ENCODE assay signal across 8 mouse cellular contexts in genomic region chr4:117202046-117202991, GRCm38 (mm10). TPM values are rescaled to one million over a fixed set of nuclear protein-coding genes. Genes with fewer than 3 reads are reported as not detected.
A peak's percentile ranks its signal among the peaks of the same experiment; 100 is the strongest.
DNase-seq lines count a peak whose midpoint lies in the region; ATAC-seq and TF ChIP-seq lines count a peak whose summit lies in the region.

No protein-coding gene starts in this region.

- peak overlapping the region; percentile 54 for H3K4me2 ChIP-seq in forebrain, embryonic 13.5 days
- peak overlapping the region; percentile 47 for H3K4me2 ChIP-seq in liver, embryonic 14.5 days (ENCODE audit: low read depth)

- peak overlapping the region; percentile 36; the same call in 1 of the 2 replicates for H3K27ac ChIP-seq in forebrain, embryonic 13.5 days
- no peak overlapping the region for H3K27ac ChIP-seq in liver, embryonic 14.5 days

- H3K9me3 ChIP-seq in forebrain, embryonic 13.5 days (replicated peaks): no peaks in the 10 kb centered on the region
- no peaks in the 10 kb centered on the region for H3K9me3 ChIP-seq in liver, embryonic 14.5 days (ENCODE audit: control insufficient read depth, low read length)

- WGBS in forebrain, embryonic 13.5 days: 2% methylated on average over 25 of the region's 25 CpGs
- WGBS in liver, embryonic 14.5 days (ENCODE audit: insufficient replicate concordance): under 1% methylated on average over 25 of the region's 25 CpGs

- DNase-seq in layer of hippocampus, postnatal 14 days (ENCODE audit: low spot score in 2 of 2): peak; percentile 11 to 54
- DNase-seq in layer of hippocampus, adult 9-11 months: no peak
- DNase-seq in adrenal gland, postnatal 14 days: peak; percentile 66
- DNase-seq in hindlimb bud, embryonic 11.5 days (ENCODE audit: extremely low spot score, low read depth, low spot score): peak; percentile 96
- peak; percentile 50 to 59 (median 53) for DNase-seq in liver, embryonic 14.5 days (ENCODE audit: low read depth in 3 of 3, low spot score in 3 of 3)
- peak; percentile 64 to 74 for DNase-seq in natural killer cell, adult 2 months (ENCODE audit: low spot score in 2 of 2)
- DNase-seq in yolk sac, embryonic 10.5 days (ENCODE audit: low spot score): peak; percentile 83

- no peaks in the 10 kb centered on the region for H3K27me3 ChIP-seq in forebrain, embryonic 13.5 days
- no peaks in the 10 kb centered on the region for H3K27me3 ChIP-seq in liver, embryonic 14.5 days (ENCODE audit: control insufficient read depth, insufficient read depth, low read length)

- H3K9ac ChIP-seq in forebrain, embryonic 13.5 days: peak overlapping the region; percentile 51
- H3K9ac ChIP-seq in liver, embryonic 14.5 days (replicated peaks): no peak overlapping the region; the same call in 1 of the 2 replicates

- H3K36me3 ChIP-seq in forebrain, embryonic 13.5 days (ENCODE audit: poor library complexity, severe bottlenecking): no peaks in the 10 kb centered on the region
- no peaks in the 10 kb centered on the region for H3K36me3 ChIP-seq in liver, embryonic 14.5 days (replicated peaks; ENCODE audit: control insufficient read depth, insufficient read depth, low read depth)

- peak; percentile 67 for ATAC-seq in forebrain, embryonic 13.5 days
- ATAC-seq in liver, embryonic 14.5 days (ENCODE audit: insufficient read depth): peak; percentile 92

- 0 out of 2 replicates have a peak, but pooled peaks cover 4% of the 10 kb centered on the region for H3K4me1 ChIP-seq in forebrain, embryonic 13.5 days
- H3K4me1 ChIP-seq in liver, embryonic 14.5 days (replicated peaks; ENCODE audit: control insufficient read depth in 2 of 2, insufficient read depth in 2 of 2, low read length in 1 of 2): peaks cover 0 to 3% of the 10 kb centered on the region in 2 experiments; a peak in 1 of 4 replicates

- TF ChIP-seq EP300 in liver, embryonic 14.5 days (IDR thresholded peaks at IDR 0.05; ENCODE audit: low read depth): peak; percentile 42

- H3K4me3 ChIP-seq in forebrain, embryonic 13.5 days: peak overlapping the region; percentile 32
- H3K4me3 ChIP-seq in liver, embryonic 14.5 days (ENCODE audit: insufficient read depth in 1 of 2, low read depth in 2 of 2, low read length in 2 of 2): peak overlapping the region; percentile 20 to 49

- TF ChIP-seq CTCF in liver, embryonic 14.5 days (IDR thresholded peaks at IDR 0.05; ENCODE audit: low read depth): peak; percentile 69

RNA-seq across cellular contexts. Expression of gene Kif2c, which starts 19.9 kb away (rescaled TPM):
- 1 to 10 TPM; 1.3 to 1.7 TPM for total RNA-seq in layer of hippocampus, postnatal 14 days (2021)
- total RNA-seq in adrenal gland, postnatal 14 days (2021): 7.1 and 7.2 TPM in 2 replicates
- 68.4 and 74.1 TPM in 2 replicates for polyA plus RNA-seq in forebrain, embryonic 13.5 days (2015; fragmentation: Nextera tagmentation; extraction: Ambion mirVana)
- polyA plus RNA-seq in liver, embryonic 14.5 days (2012; rRNA removed): 13.2 and 19.4 TPM in 2 replicates
- 30.1 and 31.3 TPM in 2 replicates for polyA plus RNA-seq in liver, embryonic 14.5 days (2014; fragmentation: Nextera tagmentation; extraction: Ambion mirVana)

RNA-seq across cellular contexts. Expression of gene Rps8, which starts 46.3 kb away (rescaled TPM):
- 100 to 1,000 TPM; 436 to 472 TPM for total RNA-seq in layer of hippocampus, postnatal 14 days (2021)
- 935 and 1,177 TPM in 2 replicates for total RNA-seq in adrenal gland, postnatal 14 days (2021)
- 667 and 710 TPM in 2 replicates for polyA plus RNA-seq in forebrain, embryonic 13.5 days (2015; fragmentation: Nextera tagmentation; extraction: Ambion mirVana)
- polyA plus RNA-seq in liver, embryonic 14.5 days (2012; rRNA removed): 908 and 935 TPM in 2 replicates
- 901 and 915 TPM in 2 replicates for polyA plus RNA-seq in liver, embryonic 14.5 days (2014; fragmentation: Nextera tagmentation; extraction: Ambion mirVana)

RNA-seq across cellular contexts. Expression of gene Tmem53, which starts 49.4 kb away (rescaled TPM):
- 1 to 10 TPM; 3.5 to 5.1 TPM for total RNA-seq in layer of hippocampus, postnatal 14 days (2021)
- 53.1 and 57.3 TPM in 2 replicates for total RNA-seq in adrenal gland, postnatal 14 days (2021)
- 6.7 and 6.9 TPM in 2 replicates for polyA plus RNA-seq in forebrain, embryonic 13.5 days (2015; fragmentation: Nextera tagmentation; extraction: Ambion mirVana)
- polyA plus RNA-seq in liver, embryonic 14.5 days (2012; rRNA removed): 2.4 and 3.1 TPM in 2 replicates
- polyA plus RNA-seq in liver, embryonic 14.5 days (2014; fragmentation: Nextera tagmentation; extraction: Ambion mirVana): 6.7 and 7.6 TPM in 2 replicates

RNA-seq across cellular contexts. Expression of gene Armh1, which starts 49.6 kb away (rescaled TPM):
- 1 to 10 TPM; 1.1 to 1.4 TPM for total RNA-seq in layer of hippocampus, postnatal 14 days (2021)
- 2.2 and 2.4 TPM in 2 replicates for total RNA-seq in adrenal gland, postnatal 14 days (2021)
- 0.38 and 0.65 TPM in 2 replicates for polyA plus RNA-seq in forebrain, embryonic 13.5 days (2015; fragmentation: Nextera tagmentation; extraction: Ambion mirVana)
- 0.08 TPM in 1 of 2 replicates, not detected in the other for polyA plus RNA-seq in liver, embryonic 14.5 days (2012; rRNA removed)
- polyA plus RNA-seq in liver, embryonic 14.5 days (2014; fragmentation: Nextera tagmentation; extraction: Ambion mirVana): not detected in 2 replicates
